In genomic region chr2:167063906-167064496, GRCm38 (mm10) we compare ENCODE assay signal across 8 mouse cellular contexts. TPM values are rescaled to one million over a fixed set of nuclear protein-coding genes. Genes with fewer than 3 reads are reported as not detected.
A peak's percentile ranks its signal among the peaks of the same experiment; 100 is the strongest.
DNase-seq lines count a peak whose midpoint lies in the region; ATAC-seq and TF ChIP-seq lines count a peak whose summit lies in the region.

No protein-coding gene starts in this region.

- H3K27ac ChIP-seq in heart, embryonic 16.5 days (ENCODE audit: low read length) = peak overlapping the region; percentile 96
- H3K27ac ChIP-seq in ES-Bruce4 (ENCODE audit: insufficient read depth, low read length) = peak overlapping the region; percentile 94
- peak overlapping the region; percentile 93 for H3K27ac ChIP-seq in forebrain, embryonic 15.5 days (replicated peaks)
- peak overlapping the region; percentile 81 for H3K27ac ChIP-seq in midbrain, embryonic 11.5 days (ENCODE audit: low read depth, low read length)

- peak overlapping the region; percentile 93 for H3K4me3 ChIP-seq in heart, embryonic 16.5 days (ENCODE audit: low read length)
- peak overlapping the region; percentile 98 for H3K4me3 ChIP-seq in ES-Bruce4 (ENCODE audit: low read depth, low read length)
- H3K4me3 ChIP-seq in forebrain, embryonic 15.5 days = peak overlapping the region; percentile 90
- H3K4me3 ChIP-seq in midbrain, embryonic 11.5 days (ENCODE audit: low read depth, low read length) = peak overlapping the region; percentile 82

- TF ChIP-seq POLR2A in ES-Bruce4 (IDR thresholded peaks at IDR 0.05; ENCODE audit: insufficient read depth, low read length) = no peak

- WGBS in heart, embryonic 16.5 days = 4% methylated on average over 7 of the region's 7 CpGs
- under 1% methylated on average over 7 of the region's 7 CpGs for WGBS in forebrain, embryonic 15.5 days
- 0% methylated on average over 7 of the region's 7 CpGs for WGBS in midbrain, embryonic 11.5 days

- no peak for TF ChIP-seq CTCF in ES-Bruce4 (IDR thresholded peaks at IDR 0.05; ENCODE audit: low read depth, low read length)

- peaks cover 30% of the 10 kb centered on the region for H3K4me1 ChIP-seq in heart, embryonic 16.5 days (ENCODE audit: control insufficient read depth, insufficient read depth, low read length)
- peaks cover 5% of the 10 kb centered on the region for H3K4me1 ChIP-seq in ES-Bruce4 (ENCODE audit: control insufficient read depth, insufficient read depth, low read length)
- H3K4me1 ChIP-seq in forebrain, embryonic 15.5 days = peaks cover 31% of the 10 kb centered on the region
- peaks cover 14% of the 10 kb centered on the region for H3K4me1 ChIP-seq in midbrain, embryonic 11.5 days (ENCODE audit: control insufficient read depth, insufficient read depth, low read length)

- H3K9me3 ChIP-seq in heart, embryonic 16.5 days (replicated peaks; ENCODE audit: control insufficient read depth, low read length) = no peaks in the 10 kb centered on the region
- H3K9me3 ChIP-seq in ES-Bruce4 (replicated peaks; ENCODE audit: control insufficient read depth, insufficient read depth, low read length, poor library complexity, severe bottlenecking) = no peaks in the 10 kb centered on the region
- no peaks in the 10 kb centered on the region for H3K9me3 ChIP-seq in forebrain, embryonic 15.5 days
- H3K9me3 ChIP-seq in midbrain, embryonic 11.5 days (ENCODE audit: control insufficient read depth, low read length) = no peaks in the 10 kb centered on the region

- intact Hi-C loops in left cerebral cortex, postnatal 10 days (cut with DNase I) = loop anchor here (5.0 kb wide), 1 partner anchor 47 kb away; the partner anchor contains the start of gene Ddx27

- DNase-seq in heart, adult 18-20 months = no peak
- DNase-seq in midbrain, embryonic 11.5 days (ENCODE audit: low spot score, missing footprints) = peak; percentile 91
- DNase-seq in adrenal gland, postnatal 25 days = no peak
- no peak for DNase-seq in left cerebral cortex, postnatal 10 days (ENCODE audit: extremely low spot score in 1 of 2, low spot score in 2 of 2)
- no peak for DNase-seq in adrenal gland, postnatal 10 days

- no peaks in the 10 kb centered on the region for H3K27me3 ChIP-seq in heart, embryonic 16.5 days (ENCODE audit: control insufficient read depth, insufficient read depth, low read length)
- H3K27me3 ChIP-seq in ES-Bruce4 (ENCODE audit: control insufficient read depth, insufficient read depth, low read length, poor library complexity, severe bottlenecking) = no peaks in the 10 kb centered on the region
- no peaks in the 10 kb centered on the region for H3K27me3 ChIP-seq in forebrain, embryonic 15.5 days
- no peaks in the 10 kb centered on the region for H3K27me3 ChIP-seq in midbrain, embryonic 11.5 days (ENCODE audit: control insufficient read depth, insufficient read depth, low read length)

- H3K4me2 ChIP-seq in heart, embryonic 16.5 days (ENCODE audit: low read depth, low read length) = peak overlapping the region; percentile 76
- H3K4me2 ChIP-seq in forebrain, embryonic 15.5 days (replicated peaks) = peak overlapping the region; percentile 72
- H3K4me2 ChIP-seq in midbrain, embryonic 11.5 days = peak overlapping the region; percentile 76

- H3K9ac ChIP-seq in heart, embryonic 16.5 days (ENCODE audit: low read length) = peak overlapping the region; percentile 92
- H3K9ac ChIP-seq in ES-Bruce4 (ENCODE audit: low read depth, poor library complexity, severe bottlenecking) = peak overlapping the region; percentile 93
- H3K9ac ChIP-seq in forebrain, embryonic 15.5 days (replicated peaks) = peak overlapping the region; percentile 96
- H3K9ac ChIP-seq in midbrain, embryonic 11.5 days (ENCODE audit: low read length) = peak overlapping the region; percentile 93

- peaks cover 21% of the 10 kb centered on the region for H3K36me3 ChIP-seq in heart, embryonic 16.5 days (ENCODE audit: control insufficient read depth, insufficient read depth)
- H3K36me3 ChIP-seq in ES-Bruce4 (ENCODE audit: control insufficient read depth, insufficient read depth, low read length, poor library complexity, severe bottlenecking) = peaks cover 31% of the 10 kb centered on the region
- H3K36me3 ChIP-seq in forebrain, embryonic 15.5 days = peaks cover 26% of the 10 kb centered on the region
- H3K36me3 ChIP-seq in midbrain, embryonic 11.5 days (ENCODE audit: control insufficient read depth, insufficient read depth, low read length) = peaks cover 15% of the 10 kb centered on the region; the same call in 1 of the 2 replicates

- ATAC-seq in heart, embryonic 16.5 days (replicated peaks; ENCODE audit: extremely low read depth, insufficient read depth, low FRiP score) = no peak
- ATAC-seq in forebrain, embryonic 15.5 days (replicated peaks) = no peak
- ATAC-seq in midbrain, embryonic 11.5 days (ENCODE audit: low FRiP score) = no peak

- no peak for TF ChIP-seq EP300 in ES-Bruce4 (IDR thresholded peaks at IDR 0.05; ENCODE audit: insufficient read depth, low read depth, low read length)

RNA-seq across cellular contexts. Expression of gene Znfx1, which starts 1.2 kb away (rescaled TPM):
- 7.6 and 8.8 TPM in 2 replicates for polyA plus RNA-seq in heart, embryonic 16.5 days (2015; fragmentation: Nextera tagmentation; extraction: Ambion mirVana)
- 10 to 100 TPM; 40.6 to 45.6 TPM for total RNA-seq in heart, adult 18-20 months (2021)
- 11.4 and 12.1 TPM in 2 replicates for polyA plus RNA-seq in ES-Bruce4 (2011; ENCODE audit: insufficient read depth, insufficient read length, low read depth, missing spikeins)
- 7.2 and 7.3 TPM in 2 replicates for polyA plus RNA-seq in forebrain, embryonic 15.5 days (2015; fragmentation: Nextera tagmentation; extraction: Ambion mirVana)
- 5.4 and 5.5 TPM in 2 replicates for polyA plus RNA-seq in midbrain, embryonic 11.5 days (2014; fragmentation: Nextera tagmentation; extraction: Ambion mirVana)
- 49.2 and 51.7 TPM in 2 replicates for total RNA-seq in adrenal gland, postnatal 25 days (2021)
- total RNA-seq in left cerebral cortex, postnatal 10 days (2021) = 10 to 100 TPM; 29.7 to 33.6 TPM
- total RNA-seq in adrenal gland, postnatal 10 days (2021) = 10 to 100 TPM; 31.2 to 36.5 TPM

RNA-seq across cellular contexts. Expression of gene Ddx27, which starts 49.0 kb away (rescaled TPM):
- 30.2 and 33.0 TPM in 2 replicates for polyA plus RNA-seq in heart, embryonic 16.5 days (2015; fragmentation: Nextera tagmentation; extraction: Ambion mirVana)
- total RNA-seq in heart, adult 18-20 months (2021) = 10 to 100 TPM in 1 of 2 experiments, 1 to 10 TPM in 1; 9.8 to 10.1 TPM
- 72.1 and 75.7 TPM in 2 replicates for polyA plus RNA-seq in ES-Bruce4 (2011; ENCODE audit: insufficient read depth, insufficient read length, low read depth, missing spikeins)
- polyA plus RNA-seq in forebrain, embryonic 15.5 days (2015; fragmentation: Nextera tagmentation; extraction: Ambion mirVana) = 41.3 and 42.8 TPM in 2 replicates
- 40.6 and 42.5 TPM in 2 replicates for polyA plus RNA-seq in midbrain, embryonic 11.5 days (2014; fragmentation: Nextera tagmentation; extraction: Ambion mirVana)
- total RNA-seq in adrenal gland, postnatal 25 days (2021) = 33.6 and 35.8 TPM in 2 replicates
- total RNA-seq in left cerebral cortex, postnatal 10 days (2021) = 10 to 100 TPM; 34.9 to 40.6 TPM
- total RNA-seq in adrenal gland, postnatal 10 days (2021) = 10 to 100 TPM; 32.1 to 34.6 TPM
